Mouse (Mus musculus) telencephalon, adult 2 months (tissue): ENCODE results near the gene Tcf20.

Experiments used
- DNase-seq: peaks from one replicate; pipeline ENCODE4 v3.0.0-alpha.2; 2011; ENCODE audit warnings: low read depth, low spot score

Gene Tcf20

GRCm38 (mm10) chr15:82924679-82925425, 62.8 kb downstream of the Tcf20 start:
- DNase-seq: no peak

DNA sequence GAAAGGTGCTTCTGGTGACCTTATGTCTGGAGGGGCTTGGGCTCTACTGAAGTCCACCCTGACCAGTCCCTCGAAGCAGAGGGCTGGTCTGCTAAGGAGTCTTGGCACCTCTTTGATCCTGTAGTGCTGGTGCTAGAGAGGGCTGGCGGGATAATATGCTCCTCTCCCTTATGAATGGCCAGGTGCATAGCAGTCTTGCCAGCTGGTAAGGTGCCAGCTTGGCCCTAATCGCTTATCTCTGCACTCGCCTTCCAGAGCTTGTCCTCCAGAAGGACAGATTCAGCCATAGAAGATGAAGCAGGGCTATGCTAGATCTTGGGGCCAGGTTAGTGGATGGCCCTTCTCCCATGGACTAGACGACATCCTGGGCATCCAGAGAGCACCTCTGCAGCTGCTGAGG, 64.1 kb downstream of the Tcf20 start:
- no peak for DNase-seq

GRCm38 (mm10) chr15:82922755-82923154, 64.9 kb downstream of the Tcf20 start:
- no peak for DNase-seq

DNA sequence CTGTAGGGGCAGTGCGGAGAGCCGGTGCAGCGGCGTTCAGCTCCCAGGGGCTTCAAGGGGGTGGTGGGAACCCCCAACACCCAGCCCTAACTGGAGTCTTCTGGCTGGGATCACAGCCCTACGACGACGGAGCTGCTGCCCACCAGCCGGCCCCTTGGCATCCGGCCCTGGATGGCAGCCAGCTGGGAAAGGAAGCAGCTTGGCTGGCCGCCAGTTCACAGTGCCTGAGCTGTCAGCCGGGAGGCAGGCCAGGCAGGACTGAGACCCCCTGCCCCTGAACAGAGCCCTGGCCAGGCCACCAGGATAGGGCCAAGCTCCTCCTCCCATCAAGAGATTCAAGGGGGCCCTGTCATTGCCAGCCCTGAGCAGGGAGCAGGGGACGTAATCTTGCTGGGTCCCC, 65.6 kb downstream of the Tcf20 start:
- DNase-seq: no peak

GRCm38 (mm10) chr15:82921559-82921958, 66.1 kb downstream of the Tcf20 start:
- DNase-seq: no peak

GRCm38 (mm10) chr15:82920895-82921515, 66.7 kb downstream of the Tcf20 start:
- no peak for DNase-seq

DNA sequence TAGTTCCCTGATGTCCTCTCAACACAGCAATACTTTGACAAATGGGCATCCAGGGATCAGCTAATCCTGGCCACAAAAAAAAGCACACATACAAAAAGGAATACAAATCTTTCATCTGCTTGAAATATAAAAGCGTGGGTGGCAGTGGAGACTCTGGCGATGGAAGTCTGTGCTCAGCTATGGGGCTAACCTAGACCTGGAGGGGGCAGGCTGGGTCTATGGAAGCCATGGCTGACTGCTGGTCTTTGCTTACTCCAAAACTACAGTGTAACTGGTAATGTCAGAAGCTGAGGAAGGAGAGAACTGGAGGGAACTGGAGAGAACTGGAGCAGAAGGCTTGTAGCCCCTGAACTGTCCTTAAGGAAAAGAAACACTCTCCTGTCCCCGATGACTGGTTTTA, 69.7 kb downstream of the Tcf20 start:
- no peak for DNase-seq

DNA sequence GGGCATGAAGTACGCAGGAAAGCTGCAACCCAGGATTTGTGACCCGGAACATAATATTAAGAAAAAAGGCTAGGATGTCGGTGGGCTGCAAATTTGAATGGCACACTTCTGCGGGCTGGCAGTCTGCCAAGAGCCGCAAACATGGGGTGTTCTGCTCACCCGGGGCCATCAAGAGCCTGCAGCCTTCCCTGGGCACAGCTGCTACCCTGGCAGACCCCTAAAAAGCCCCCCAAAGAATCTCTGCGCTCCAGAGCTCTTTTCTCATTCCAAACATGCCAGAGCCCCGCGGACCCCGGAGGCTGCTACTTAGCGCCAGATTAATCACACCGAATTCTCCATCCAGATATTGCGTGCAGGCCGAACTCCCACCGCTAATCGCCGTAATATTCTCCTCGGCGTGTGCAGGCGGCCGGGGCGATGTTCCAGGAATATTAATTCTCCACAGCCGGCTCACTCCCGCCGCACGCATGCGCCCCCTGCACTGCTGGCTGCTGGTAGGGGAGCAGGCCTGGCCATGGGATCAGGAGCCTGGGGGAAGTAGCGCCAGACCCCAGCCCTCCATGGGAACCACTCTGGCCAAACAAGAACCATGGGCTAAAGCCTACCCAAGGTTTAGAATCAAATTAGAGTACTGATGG, 70.3 kb downstream of the Tcf20 start:
- DNase-seq: no peak

- no peak for DNase-seq
These were observed 73.2 kb downstream of the Tcf20 start for GRCm38 (mm10) chr15:82914455-82914854.

GRCm38 (mm10) chr15:82911965-82912337, 75.7 kb downstream of the Tcf20 start:
- no peak for DNase-seq

- no peak for DNase-seq
These were observed 76.4 kb downstream of the Tcf20 start for GRCm38 (mm10) chr15:82911001-82911964.

DNA sequence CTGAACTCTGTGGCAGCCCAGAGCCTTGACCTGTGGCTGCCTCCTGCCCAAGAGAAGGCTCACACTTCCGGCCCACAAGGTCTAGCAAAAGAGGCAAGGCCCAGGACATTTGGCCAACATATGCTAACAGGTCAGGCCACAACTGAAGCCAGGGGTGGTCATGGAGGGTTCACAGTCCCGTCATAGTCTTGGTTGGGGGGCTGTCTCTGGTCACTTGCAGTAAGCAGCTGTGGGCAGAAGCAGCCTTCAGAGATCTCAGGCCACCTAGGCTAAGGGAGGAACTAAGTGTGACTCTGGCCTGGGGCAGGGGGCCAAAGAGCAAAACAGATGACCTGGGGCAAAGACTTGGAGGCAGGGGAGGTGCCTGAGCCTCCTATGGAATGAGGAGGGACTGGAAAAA, 77.1 kb downstream of the Tcf20 start:
- DNase-seq: no peak

DNA sequence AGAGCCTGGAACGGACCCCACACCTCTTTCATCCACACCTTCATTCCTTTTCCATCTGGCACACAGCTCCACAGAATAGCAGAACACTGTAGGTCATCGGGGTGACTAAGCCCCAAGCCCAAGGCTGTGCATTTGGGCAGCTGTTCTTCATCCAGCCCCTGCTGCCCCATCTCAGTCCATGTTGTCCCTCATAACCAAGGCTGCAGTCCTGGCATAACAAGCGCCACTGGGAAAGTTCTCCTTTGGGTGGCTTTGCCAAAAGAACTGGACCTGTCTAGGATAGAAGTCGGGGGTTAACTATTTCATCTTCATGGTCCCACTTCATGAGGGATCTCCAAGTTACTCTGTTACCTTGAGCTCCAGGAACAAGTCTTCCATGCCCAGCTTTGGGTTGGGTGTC, 77.9 kb downstream of the Tcf20 start:
- no peak for DNase-seq

GRCm38 (mm10) chr15:82908521-82908920, 79.2 kb downstream of the Tcf20 start:
- no peak for DNase-seq

- no peak for DNase-seq
These were observed 80.4 kb downstream of the Tcf20 start for GRCm38 (mm10) chr15:82907306-82907705.

DNA sequence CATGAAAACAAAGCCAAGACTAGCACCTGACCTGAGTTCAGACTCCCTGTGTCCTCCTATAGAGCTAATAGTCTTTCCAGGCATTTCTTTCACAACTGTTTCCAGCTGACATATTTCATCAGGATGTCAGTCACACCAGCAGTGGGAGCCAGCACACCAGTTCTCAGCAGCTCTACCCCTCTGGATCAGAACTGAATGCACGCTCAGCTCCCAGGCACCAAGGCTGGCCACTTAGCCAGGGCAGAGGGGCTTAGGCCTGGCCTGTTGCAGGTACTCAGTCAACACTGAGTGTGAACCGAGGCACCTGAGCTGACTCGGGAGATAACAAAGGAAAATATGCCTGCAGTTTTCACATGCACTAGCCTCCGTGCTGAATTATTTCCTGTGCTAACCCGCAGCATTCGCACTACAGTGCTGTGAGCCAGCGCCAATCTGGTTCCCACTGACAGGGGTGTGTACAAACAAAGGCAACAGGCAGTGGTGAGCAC, 81.1 kb downstream of the Tcf20 start:
- DNase-seq: no peak

- no peak for DNase-seq
These were observed 82.0 kb downstream of the Tcf20 start for GRCm38 (mm10) chr15:82905431-82906395.

- DNase-seq: no peak
These were observed 83.1 kb downstream of the Tcf20 start for GRCm38 (mm10) chr15:82904526-82904925.

DNA sequence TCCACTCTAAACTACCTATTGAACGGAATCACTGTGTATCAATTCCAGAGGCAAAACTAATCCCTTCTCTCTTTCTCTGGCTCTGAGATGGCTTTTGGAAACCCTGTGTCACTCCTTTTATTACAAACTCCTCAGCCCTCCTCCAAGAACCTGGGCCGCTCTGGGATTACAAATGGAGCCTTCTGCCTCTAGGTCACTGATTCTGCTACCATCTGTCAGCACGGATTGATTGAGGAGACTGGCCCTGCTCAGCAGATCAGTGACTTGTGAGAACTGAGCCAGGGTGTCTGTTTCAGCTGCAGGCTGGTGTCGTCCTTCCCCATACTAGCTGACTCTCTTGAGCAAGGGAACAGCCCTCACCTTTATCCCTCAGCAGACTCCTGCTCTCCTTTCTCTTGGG, 85.2 kb downstream of the Tcf20 start:
- no peak for DNase-seq

- DNase-seq: no peak
These were observed 86.4 kb downstream of the Tcf20 start for GRCm38 (mm10) chr15:82901306-82901705.

- DNase-seq: no peak
These were observed 87.3 kb downstream of the Tcf20 start for GRCm38 (mm10) chr15:82900331-82900730.
